Mouse (Mus musculus) urinary bladder, postnatal 36 days (tissue): ENCODE data around the gene Tiam1.

ENCODE experiments used
- DNase-seq, 2 experiments: peaks; one replicate each; pipeline ENCODE4 v3.0.0; 2022; ENCODE audit warnings: low spot score in 2 of 2, mixed read lengths in 1 of 2

Gene Tiam1

DNA sequence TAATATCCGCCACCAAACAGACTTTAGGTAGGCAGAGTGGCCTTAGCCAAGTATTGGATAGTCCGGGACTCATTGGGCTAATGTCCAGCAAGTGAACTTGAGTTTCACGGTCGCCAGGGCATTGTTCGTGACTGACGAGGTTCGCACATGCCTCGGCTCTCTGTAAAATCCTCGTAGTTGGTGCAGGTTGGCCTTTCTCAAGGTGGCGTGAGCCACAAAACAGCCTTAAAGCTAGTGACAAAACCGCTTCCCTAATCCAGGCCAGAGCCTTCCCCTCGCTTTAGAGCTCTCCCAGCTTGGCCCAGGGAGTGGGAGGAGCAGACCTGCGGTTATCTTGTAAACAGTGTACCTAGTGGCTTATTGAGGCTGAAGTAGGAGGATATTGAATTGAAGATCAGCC is 972 bp upstream of the Tiam1 start:
- no peak for DNase-seq

DNA sequence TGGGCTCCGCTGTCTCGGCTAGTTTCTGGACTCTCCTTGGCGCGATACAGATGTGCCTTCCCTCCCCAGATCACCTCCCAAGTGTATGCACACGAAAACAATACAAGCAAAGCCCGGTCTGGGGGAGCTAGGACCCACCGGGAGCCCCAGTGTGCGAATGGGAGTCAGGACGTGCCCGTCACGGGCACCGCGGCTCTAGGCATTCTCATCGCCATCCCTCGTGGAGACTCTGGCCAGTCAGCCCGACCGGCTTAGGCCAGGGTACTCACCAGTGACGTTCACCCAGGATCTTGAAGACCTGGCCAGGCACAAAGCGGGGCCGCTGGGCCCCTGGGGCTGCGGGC is 181 bp downstream of the Tiam1 start:
- DNase-seq, result no peak

DNA sequence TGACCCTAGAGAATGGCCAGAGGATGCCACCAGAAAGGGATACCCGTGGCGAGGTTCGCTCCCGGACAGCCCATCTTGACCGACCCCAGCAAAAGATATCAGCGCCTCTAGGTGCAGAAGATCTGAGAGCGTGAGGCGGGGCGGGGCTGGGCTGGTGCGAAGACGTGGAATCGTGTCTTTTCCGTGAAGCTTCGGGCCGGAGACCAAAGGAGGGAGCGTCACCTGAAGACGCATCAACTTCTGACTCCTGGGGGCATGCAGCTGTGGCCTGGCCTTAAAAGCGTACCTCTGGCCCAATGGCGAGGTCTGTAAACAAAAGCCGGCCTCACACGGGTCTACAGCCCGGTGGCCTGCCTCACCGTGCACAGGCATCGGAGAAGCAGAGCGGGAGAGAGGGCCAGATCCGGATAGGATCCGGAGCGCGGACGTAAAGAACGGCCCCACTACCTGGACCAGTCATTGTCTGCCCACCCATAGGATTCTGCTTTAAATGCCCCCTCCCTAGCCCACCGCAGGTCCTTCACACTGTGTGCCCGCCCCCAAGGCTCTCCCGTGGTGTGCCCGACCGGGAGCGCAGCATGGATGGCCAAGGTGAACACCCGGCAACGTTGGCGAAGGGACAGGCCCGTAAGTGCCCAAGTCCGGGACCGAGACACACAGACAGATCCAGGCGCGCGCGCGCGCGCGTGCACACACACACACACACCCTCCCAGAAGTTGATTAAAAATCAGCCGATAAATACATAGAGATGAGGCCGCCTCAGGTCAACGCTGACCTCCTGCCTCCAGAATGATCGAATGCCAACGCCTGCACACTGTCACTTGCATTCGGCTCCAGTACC is 774 bp downstream of the Tiam1 start:
- DNase-seq, result peak in 1 of 2 experiments; percentile 30

DNA sequence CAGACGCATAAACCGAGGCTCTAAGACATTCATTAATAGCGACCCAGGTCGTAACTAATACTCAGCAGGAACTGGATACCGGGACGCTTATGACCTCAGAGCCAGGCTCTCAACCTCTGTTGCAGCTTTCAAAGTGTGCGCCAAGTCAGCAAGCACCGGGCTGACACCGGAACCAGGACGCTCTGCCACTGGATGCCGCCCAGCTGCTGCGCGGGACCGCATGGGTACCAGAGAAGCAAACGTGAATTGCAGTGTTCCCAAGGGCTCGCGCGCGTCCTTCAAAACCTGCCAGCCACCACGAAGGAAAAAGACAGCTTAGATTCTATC is 1.4 kb downstream of the Tiam1 start:
- no peak for DNase-seq

DNA sequence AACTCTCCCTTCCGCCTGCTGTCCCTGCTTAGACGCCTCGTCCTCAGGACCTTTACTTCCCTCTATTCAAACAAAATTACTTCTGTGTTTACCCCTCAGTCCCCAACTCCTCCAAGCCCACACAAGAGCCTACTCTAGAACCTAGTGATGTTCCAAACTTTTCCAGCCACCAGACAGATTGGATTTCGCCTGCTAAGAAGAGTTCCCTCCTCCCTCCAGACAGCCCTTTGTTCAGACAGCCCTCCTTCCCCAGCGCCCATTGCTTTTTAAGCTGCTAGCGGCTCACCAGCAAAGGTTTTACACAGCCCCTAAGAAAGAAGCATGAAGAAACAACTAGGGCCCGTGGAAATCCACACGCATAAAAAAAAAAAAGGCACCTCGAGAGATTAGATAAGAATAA is 2.0 kb downstream of the Tiam1 start:
- no peak for DNase-seq

DNA sequence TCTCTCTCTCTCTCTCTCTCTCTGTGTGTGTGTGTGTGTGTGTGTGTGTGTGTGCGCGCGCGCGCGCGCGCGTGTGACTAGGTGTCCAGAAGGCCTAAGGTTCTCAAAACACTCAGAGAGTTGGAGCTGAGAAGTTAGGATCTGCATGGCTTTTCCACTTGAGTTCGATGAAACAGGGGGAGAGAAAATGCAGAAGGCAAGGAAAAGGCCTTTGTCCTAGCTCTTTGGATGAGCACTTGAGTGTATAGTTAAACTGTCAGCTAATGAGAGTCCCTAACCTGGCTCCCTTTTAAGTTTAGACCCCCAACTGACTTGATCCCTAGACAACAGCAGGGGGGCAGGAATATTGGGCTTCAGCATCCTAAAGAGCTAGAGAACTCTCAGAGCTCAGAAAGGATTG is 3.0 kb downstream of the Tiam1 start:
- DNase-seq, result no peak

DNA sequence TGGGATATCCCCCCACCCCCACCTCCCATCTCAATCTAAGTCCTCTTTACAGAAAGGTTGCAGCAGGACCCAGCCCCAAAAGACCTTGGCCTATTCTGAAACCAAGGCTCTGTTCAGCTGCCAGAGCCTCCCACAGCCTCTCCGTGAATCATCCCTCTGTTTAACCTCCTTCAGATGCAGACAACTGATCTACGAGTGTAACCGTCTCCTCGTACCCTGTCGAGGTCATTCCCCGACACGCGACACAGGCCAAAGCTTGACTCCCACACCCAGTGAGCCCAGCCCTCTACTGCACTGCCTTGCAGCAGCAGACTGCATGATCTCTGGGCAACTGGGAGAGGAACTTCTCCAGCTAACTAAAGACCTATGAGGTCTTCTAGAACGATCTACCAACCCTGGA is 3.9 kb downstream of the Tiam1 start:
- DNase-seq, result peak in 1 of 2 experiments; percentile 36

DNA sequence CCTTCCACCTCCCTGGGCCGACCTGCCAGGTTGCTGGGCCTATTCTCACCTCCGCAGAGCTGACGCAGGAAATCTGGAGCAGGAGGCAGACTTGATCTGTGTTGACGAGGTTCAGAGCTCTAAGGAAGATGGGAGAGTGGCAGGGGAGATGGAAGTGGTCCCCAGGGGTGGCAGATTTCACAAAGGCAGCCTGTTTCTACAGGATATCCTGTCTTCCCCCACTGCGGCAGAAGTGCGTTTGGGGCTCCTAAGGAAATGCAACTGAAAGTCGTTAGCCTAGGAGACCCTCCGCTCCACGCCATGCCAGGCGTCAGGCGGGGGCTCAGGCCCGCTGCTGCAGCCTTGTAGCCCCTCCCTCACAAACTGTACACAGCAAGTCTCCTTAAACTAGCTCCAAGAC is 5.4 kb downstream of the Tiam1 start:
- no peak for DNase-seq

DNA sequence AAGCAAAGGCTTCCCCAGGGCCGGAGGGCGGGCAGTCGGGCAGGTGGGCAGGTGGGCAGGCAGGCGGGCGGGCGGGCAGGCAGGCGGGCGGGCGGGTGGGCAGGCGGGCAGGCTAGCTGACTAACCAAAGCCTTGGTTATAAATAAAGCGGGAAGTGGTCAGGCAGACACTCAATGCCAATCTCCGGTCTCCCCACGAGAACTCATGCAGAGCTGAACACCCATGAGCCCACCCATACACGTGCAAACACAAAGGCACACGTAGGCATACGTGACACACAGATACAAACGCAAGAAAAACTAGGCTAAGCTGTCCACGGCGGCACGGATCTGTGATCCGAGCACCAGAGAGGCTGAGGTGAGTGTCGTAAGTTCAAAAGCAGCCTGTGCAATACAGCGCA is 6.4 kb downstream of the Tiam1 start:
- DNase-seq, result no peak

DNA sequence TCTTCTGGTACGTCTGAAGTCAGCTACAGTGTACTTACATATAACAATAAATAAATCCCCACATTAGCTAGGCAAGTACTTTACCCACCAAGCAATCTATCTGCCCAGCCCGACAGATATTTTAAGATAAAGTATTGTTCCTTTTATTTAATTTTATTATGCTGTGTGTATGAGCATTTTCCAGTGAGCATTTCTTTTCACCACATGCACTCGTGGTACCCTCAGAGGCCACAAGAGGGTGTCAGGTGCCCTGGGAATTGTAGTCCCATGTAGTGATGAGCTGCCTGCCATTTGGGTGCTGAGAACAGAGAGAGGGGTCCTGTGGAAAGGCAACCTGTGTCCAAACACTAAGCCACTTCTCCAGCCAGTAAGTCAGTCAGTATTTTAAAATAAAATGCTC is 8.0 kb downstream of the Tiam1 start:
- DNase-seq, result no peak

DNA sequence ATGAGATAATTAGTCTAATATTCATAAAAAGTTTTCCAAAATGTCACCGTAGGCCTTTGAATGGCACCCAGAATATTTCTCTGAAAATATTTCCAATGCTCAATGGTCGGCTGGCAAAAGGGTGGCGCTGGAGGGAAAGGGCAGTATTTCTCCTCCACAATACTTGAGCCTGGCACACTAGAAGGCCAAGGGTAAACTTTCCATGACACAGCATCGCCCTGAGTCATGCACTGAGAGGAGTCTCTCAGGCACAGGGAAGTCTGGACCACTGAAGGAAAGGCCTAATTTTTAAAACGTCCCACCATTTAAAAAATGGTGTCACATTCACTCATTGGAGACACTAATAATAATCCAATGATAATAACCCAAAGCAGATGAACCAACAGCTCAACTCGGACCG is 9.2 kb downstream of the Tiam1 start:
- no peak for DNase-seq

DNA sequence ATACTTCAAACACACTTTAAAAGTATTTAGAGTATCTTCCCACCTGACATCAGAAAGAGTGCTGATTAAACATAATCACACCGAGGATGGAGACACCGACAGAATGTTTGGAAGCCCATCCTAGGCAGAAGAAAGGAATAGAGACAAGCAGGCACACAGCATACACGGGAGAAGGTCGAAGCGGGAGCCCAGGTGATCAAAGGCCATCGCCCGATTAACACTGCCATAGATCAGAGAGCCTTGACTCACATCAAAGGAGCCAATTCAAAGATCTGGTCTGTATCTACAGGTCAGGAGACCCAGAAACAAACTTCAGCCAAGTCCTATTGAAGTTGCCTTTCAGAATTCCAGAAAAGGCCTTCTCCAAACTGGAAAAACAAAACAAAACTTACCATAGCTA is 10.8 kb downstream of the Tiam1 start:
- DNase-seq, result no peak

DNA sequence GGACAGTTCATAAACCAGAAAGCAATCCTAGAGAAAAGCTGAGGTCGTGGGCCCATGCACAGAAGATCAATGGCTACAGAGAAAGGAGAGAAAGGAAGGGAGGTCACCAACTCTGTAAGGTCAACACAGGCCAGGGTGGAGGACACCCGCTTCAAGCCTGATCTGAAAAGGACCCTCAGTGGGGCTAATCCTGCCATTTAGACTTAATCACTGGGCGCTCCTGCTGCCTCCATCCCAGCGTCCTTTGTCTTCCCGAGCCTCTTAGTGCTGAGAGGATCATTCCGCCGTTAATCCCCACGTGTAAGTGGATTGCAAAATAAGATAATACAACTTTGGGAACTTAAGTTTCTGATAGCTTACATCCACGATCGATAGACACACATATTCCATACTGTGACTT is 11.2 kb downstream of the Tiam1 start:
- no peak for DNase-seq

DNA sequence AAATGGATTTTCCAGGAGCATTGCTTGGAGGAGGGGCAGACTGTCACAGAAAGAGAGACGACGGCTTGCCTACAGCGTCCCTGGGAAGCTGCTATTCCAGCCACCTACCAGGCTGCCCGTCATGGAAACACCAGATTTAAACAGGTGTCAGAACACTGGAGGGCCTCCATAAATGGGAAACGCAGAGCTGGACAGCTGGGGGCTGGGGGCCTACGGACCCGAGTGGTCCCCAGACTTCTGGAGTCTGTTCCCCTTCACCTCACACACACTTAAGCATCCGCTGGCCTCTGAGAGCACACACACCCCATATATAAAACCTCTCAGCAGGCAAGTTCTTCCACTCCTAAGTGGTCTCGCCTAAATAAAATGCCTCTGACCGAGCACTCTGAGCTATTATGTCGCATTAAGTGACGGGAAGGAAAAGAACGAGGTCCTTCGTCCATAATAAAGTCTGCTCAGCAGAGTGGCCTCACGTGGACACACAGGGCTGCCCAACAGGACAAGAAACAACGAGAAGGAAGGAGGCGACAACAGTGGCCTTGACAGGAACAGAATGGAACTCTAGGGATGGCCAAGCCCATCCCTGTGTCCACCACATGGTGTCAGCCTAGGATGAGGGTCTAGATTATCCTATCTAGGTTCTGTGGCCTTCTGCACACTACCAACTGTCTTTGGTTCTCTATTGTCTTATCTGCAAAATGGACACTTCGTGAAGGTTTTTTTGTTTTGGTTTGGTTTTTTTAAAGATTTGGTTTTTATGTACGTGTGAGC is 14.6 kb downstream of the Tiam1 start:
- no peak for DNase-seq

DNA sequence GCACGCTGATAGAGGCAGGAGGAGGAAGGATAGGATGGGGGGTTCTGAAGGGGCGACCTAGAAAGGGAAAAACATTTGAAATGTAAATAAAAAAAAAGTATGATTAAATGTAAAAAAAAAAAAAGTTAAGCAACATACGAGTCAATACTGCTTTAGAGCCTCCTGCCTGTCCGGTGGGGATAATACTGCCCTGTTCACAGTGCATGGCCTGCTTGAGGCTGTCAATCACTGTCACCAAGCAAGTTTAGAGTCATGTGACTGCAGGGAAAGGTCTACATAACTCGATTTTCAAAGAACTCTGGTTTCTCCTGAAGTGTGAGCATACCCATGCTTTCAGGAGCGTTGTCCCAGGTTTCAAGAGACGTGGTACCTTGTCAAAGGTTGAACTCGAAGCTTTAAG is 15.2 kb downstream of the Tiam1 start:
- DNase-seq, result no peak

DNA sequence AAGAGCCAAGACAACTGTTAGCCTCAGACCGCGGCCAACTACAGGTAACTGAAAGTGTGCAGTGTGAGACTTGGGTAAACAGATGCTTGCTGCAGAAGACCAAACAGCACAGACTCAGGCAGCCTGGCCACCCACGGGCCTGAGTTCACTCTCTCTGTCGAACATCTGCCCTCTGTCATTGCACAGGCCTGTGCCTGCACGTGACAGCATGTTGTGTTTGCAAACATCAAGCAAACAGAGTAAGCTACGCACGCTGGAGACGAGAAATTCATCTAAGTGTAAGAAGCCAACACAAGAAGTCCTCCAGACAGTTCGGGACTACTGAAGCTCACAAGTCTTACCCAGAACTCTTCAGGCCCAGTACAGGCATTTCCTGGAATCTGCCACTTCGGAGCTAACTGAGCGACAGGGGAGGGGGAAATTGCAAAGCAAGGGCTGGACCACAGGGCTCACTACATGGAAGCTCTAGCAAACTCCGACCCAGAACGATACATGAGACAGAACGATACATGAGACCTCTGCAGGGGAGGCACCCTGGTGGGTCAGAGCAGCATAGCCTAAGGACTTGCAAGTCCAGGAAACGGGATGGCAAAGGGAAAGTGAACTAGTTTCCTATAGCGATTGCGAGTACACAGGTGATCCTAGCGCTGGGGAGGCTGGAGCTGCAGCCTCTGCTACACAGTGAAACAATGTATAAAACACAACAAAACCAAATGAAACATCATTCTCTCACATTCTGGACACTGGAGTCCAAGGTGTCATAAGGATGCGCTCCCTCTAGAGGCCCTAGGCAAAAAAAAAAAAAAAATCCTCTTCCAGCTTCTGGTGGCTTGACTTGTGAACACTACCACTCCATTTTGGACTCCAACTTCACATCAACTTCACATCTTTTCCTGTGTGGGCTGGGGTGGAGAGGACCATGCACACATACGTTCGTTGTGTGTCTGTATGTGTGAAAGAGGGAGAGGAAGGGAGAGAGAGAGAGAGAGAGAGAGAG is 18.0 kb downstream of the Tiam1 start:
- DNase-seq, result peak in 1 of 2 experiments; percentile 40

DNA sequence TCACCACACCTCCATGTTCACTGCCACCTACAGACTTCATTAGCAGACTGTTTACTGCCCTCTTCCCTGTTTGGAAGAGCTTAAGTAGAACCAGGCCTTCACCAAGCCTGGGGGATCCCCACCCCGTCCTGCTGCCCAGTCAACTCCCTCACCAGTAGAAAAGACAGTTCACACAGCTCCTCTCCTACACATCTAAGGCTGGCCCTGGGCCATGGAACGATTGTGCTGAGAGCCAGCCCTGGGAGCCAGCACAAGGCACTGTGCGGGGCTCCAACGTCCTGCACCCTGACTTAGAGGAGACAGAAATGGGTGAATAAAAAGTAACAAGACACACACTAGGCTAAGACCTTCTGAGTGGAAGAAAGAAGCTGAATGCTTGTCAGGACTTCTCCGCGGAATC is 20.5 kb downstream of the Tiam1 start:
- DNase-seq, result no peak

DNA sequence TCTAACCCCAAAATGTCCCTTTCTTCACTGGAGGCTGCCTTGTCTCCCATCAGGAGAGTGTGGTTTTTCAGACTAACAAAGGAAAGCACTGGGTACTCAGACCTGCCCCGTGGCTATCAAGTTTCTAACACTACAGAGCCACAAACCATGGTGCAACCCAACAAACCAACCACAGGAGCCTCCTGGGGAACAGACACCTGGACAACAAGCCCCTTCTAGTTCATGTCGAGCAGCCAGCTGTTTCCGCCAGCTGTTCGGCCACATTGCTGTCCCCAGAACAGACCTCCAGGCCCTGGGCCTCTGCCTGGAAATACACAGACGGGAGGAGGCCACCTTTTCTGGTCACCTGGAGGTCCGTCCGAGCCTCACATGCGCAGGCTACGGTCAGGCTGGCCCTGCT is 21.1 kb downstream of the Tiam1 start:
- no peak for DNase-seq

DNA sequence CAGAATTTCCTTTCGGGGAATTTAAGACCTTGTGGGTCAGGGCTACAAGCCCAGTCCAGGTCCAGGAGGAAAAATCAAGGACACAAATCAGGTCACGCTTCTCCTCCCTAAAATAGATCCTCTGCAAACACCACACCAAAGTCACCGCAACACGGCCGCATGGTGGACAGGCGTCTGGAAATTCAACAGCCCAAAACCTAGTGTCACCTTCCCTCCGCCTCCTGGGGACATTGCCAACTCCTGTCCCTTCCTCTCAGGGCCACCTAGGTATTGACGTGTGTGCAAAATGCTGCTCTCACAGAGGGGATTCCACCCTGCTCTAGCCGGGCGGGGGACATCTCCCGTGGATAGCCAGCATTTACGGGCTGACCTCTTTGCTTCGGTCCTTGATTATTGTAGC is 21.8 kb downstream of the Tiam1 start:
- no peak for DNase-seq

DNA sequence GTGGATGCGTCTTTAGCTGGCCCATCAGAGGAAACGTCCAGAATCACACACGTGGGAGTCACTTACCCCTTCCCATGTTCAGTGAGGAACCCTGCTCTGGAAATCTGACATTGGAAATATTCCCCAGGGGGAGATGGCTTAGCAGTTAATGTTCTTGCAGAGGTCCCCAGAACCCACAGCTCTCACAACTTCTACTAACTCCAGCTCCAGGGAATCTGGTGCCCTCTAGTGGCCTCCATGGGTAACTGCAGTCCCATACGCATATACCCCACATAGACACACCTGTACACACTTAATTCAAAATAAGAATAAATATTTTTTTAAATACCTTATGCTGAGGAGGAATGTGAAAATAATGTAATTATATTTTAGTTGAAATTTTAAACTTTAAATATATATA is 23.6 kb downstream of the Tiam1 start:
- DNase-seq, result no peak

DNA sequence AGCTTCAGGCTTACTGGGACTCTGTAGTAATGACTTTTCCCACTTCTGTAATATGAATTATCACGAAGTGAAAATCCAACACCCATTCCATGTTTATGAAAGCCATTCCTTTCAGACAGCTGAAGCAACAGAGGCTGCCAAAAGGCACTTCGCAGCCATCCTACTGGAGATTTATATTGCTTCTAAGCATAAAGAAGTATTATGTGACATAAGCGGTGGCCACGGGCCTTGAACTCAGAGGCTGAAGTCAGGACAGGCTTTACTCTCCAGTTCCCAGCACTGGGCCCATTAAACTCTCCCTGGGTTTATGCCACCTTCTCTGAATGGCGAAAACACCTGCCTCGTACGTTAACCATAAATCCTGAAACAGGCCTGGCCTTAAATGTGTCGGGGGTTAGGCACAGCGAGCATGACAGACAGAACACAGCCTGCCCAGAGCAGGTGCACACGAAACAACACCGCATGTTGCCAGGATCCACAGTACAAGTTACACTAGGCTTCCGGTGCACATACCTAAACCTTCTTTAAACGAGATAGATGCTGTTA is 26.9 kb downstream of the Tiam1 start:
- DNase-seq, result no peak

DNA sequence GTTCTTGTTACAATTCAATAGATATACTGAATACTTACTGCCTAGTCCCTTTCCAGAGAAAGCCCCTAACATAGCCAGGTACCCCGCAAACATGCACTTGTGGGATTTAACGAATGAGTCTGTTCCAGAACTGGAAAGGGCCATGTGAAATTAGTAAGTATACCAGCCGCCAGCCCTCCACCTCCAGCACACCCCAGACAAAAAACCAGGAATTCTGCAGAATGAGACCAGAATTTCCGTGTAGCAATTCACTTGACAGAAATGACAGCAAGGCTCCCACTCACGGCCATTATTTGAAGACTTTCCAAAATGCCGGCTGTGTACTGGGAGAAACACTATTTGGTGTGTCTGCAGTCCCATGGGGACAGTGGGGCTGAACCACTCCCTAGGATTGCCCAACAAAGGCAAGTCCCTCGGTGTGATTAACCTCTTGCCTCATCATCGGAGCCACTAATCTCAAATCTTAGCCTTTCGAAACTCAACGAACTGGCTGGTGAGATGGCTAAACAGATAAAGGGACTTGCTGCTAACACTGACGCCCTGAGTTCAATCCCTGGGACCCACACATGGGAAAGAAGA is 30.9 kb downstream of the Tiam1 start:
- peak; percentile 51 to 70 for DNase-seq
